Mouse (Mus musculus) ES-E14 (cell line): ENCODE measurements around the gene Cep131. TPM values are rescaled to one million over a fixed set of nuclear protein-coding genes. Genes with fewer than 3 reads are reported as not detected.
A peak's percentile ranks its signal among the peaks of the same experiment; 100 is the strongest.

Source experiments
- DNase-seq: peaks from one replicate; pipeline ENCODE4 v3.0.0-alpha.2; 2013; ENCODE audit warnings: low read depth, low spot score
- H3K27ac ChIP-seq: 2 replicates; pipeline ENCODE4 v1.5.1; 2012; ENCODE audit warnings: low read depth, mild to moderate bottlenecking, low read length, moderate library complexity, mixed read lengths; ENCODE audit not compliant: poor library complexity, insufficient read depth, severe bottlenecking
- H3K36me3 ChIP-seq: 2 replicates; pipeline ENCODE4 v1.6.1; 2012; ENCODE audit warnings: mild to moderate bottlenecking, low read length, moderate library complexity, mixed read lengths; ENCODE audit not compliant: control insufficient read depth, poor library complexity, insufficient read depth, severe bottlenecking
- H3K4me1 ChIP-seq, 2 experiments: fragments of 150-350 bp in 1 of 2; sonication (generic) in 1 of 2; 2 replicates each; pipeline ENCODE4 v1.6.1; 2012; ENCODE audit warnings: low read length in 2 of 2, mild to moderate bottlenecking in 1 of 2, mixed read lengths in 1 of 2; ENCODE audit not compliant: control insufficient read depth in 2 of 2, insufficient read depth in 2 of 2, poor library complexity in 1 of 2
- H3K4me3 ChIP-seq, 2 experiments: fragments of 150-350 bp in 1 of 2; sonication (generic) in 1 of 2; 2 replicates each; pipeline ENCODE4 v1.5.1; 2012; ENCODE audit warnings: low read length in 2 of 2, low read depth in 1 of 2, mild to moderate bottlenecking in 1 of 2, mixed read lengths in 1 of 2; ENCODE audit not compliant: insufficient read depth in 1 of 2, poor library complexity in 1 of 2, severe bottlenecking in 1 of 2
- H3K9ac ChIP-seq: 2 replicates; pipeline ENCODE4 v1.6.1; 2012; ENCODE audit warnings: low read depth, mild to moderate bottlenecking, low read length, mixed read lengths; ENCODE audit not compliant: poor library complexity, insufficient read depth, severe bottlenecking
- H3K9me3 ChIP-seq: fragments of 150-350 bp; sonication (generic); 2 replicates; pipeline ENCODE4 v1.6.1; 2012; ENCODE audit warnings: low read depth, mild to moderate bottlenecking, low read length; ENCODE audit not compliant: control insufficient read depth, insufficient read depth
- CHD2 ChIP-seq: IDR thresholded peaks from 2 replicates; pipeline ENCODE4 v1.6.1; 2014; ENCODE audit warnings: mild to moderate bottlenecking, low read depth, low read length, inconsistent platforms
- HCFC1 ChIP-seq: IDR thresholded peaks from 2 replicates; pipeline ENCODE4 v1.6.1; 2012; ENCODE audit warnings: low read length, inconsistent platforms, borderline replicate concordance; ENCODE audit not compliant: insufficient read depth
- MAFK ChIP-seq: IDR thresholded peaks from 2 replicates; pipeline ENCODE4 v1.6.1; 2014; ENCODE audit warnings: mild to moderate bottlenecking, low read depth, low read length, inconsistent platforms; ENCODE audit not compliant: insufficient read depth
- ZC3H11A ChIP-seq: IDR thresholded peaks from 2 replicates; pipeline ENCODE4 v1.6.1; 2012; ENCODE audit warnings: low read depth, mild to moderate bottlenecking, inconsistent platforms, low read length, borderline replicate concordance
- ZNF384 ChIP-seq: IDR thresholded peaks from 2 replicates; pipeline ENCODE4 v1.6.1; 2012; ENCODE audit warnings: low read depth, low read length, inconsistent platforms
- in situ Hi-C, 2 experiments: fragments of 600-800 bp; cut with MboI; formaldehyde crosslinking; loops; one replicate each; pipeline ENCODE4 v1.15.1; 2025; ENCODE audit warnings: low sequenced_read_pairs in 2 of 2, inconsistent platforms in 1 of 2; ENCODE audit not compliant: unreplicated experiment in 2 of 2
- total RNA-seq: library from RNA; depleted of rRNA; stranded (reverse); fragments of 300-350 nt; gene quantifications from 2 replicates; pipeline ENCODE4 v1.2.3, GENCODE M21; 2012

Cep131 gene
- total RNA-seq, 1 experiment = 24.0 TPM

DNA sequence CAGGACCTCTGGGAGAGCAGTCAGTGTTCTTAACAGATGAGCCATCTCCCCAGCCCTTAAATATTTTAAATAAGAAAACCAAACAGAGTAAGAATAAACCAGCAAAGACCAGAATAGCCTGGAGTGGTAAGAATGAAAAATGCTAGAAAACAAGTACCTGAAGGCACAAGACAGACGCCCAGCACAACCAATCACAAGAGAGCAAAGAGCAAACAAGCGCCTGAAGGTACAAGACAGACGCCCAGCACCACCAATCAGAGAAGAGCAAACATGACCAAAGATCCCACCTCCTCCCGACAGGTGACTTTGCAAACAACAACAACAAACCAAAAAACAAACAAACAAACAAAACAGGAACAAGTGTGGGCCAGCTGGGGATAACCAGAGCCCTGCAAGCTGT is 32.8 kb downstream of the Cep131 start:
- Histone ChIP-seq H3K9me3 (no peaks in the 10 kb centered on the region), H3K4me3 (no peak overlapping the region), H3K9ac (no peak overlapping the region), H3K27ac (no peak overlapping the region), H3K4me1 (peaks cover 0 to 4% of the 10 kb centered on the region in 2 experiments; a peak in 1 of 4 replicates), H3K36me3 (no peaks in the 10 kb centered on the region)
- in situ Hi-C loops = no loop called here
- no peak for TF ChIP-seq HCFC1
- TF ChIP-seq CHD2 = 0 out of 2 replicates have a peak, but pooled peaks have one; percentile 60
- DNase-seq = no peak

DNA sequence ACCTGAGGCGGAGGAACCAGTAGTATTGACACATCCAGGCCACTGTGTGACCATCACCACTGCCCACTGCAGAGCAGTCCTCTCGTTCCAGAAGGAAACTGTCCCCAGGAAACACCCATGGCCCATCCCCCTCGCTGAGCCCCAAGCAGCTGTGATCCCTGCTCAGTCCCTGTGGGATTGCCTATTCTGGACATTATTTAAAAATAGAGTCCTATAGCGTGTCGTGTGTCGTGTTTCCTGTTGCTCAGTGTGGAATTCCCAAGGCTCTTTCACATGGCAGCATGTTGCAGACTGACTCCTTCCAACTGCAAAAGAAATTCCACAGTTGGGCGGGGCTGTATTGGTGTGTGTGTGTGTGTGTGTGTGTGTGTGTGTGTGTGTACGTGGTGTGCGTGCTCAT is 34.4 kb downstream of the Cep131 start:
- TF ChIP-seq MAFK (no peak), ZC3H11A (no peak), ZNF384 (no peak), CHD2 (no peak), HCFC1 (no peak)
- Histone ChIP-seq H3K9ac (no peak overlapping the region), H3K4me1 (peaks cover 1 to 11% of the 10 kb centered on the region in 2 experiments; a peak in 2 of 4 replicates), H3K36me3 (no peaks in the 10 kb centered on the region), H3K27ac (no peak overlapping the region), H3K4me3 (no peak overlapping the region), H3K9me3 (no peaks in the 10 kb centered on the region)
- DNase-seq = no peak
- in situ Hi-C loops = no loop called here

DNA sequence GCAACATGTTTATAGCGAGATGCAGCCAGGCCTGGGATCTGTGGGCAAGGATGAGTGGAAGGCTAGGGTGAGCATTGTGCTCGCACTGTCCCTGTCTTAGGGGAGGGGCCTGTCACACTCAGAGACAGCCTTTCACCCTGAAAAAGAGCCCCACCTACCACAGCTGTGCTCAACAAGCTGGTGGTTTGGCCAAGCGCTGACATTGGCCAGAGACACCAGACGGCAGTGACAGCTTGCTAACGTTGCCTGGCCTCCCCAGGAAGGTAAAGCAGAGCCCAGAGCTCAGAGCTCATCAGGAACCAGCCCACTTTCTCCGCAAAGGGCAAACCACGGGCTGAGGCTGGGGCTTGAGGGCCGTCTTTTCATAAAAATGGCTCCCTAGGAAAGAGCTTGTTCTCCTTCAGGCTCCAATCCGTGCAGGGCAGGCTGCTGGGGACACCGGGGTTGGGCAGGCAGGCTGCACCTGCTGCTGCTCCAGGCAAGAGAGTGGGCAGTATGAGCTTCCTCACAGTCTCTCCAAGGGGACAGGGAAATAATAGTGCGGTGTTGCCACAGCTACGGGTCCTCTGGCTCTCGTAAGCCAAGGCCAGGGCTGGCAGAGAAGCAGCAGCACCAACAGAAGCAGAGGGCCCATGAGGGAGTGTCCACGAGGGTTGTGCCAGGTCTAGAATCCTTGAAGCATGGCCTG is 35.4 kb downstream of the Cep131 start:
- in situ Hi-C loops = no loop called here
- Histone ChIP-seq H3K4me1 (peaks cover 1 to 13% of the 10 kb centered on the region in 2 experiments; a peak in 2 of 4 replicates), H3K9ac (no peak overlapping the region)

DNA sequence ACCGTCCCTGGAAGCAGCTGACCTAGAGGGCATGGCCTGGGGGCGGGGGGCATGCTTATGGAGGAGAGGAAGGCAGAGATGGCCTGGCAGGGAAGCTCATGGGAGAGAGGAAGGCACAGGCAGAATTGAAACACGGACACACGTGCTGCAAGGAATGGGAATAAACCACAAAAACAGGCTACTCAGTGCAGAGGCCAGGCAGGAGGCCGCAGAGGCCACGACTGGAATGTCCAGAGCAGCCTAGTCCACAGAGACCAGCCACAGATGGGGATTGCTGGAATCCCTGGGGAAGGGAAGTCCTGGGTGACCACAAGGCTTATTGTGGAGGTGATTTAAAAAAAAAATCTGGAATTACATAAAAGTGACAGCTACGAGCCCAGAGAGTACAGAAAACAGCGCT is 37.6 kb downstream of the Cep131 start:
- H3K9ac ChIP-seq = no peak overlapping the region
- no peak for DNase-seq
- H3K4me1 ChIP-seq = peaks cover 1 to 13% of the 10 kb centered on the region in 2 experiments; a peak in 2 of 4 replicates
- H3K9me3 ChIP-seq = no peaks in the 10 kb centered on the region
- in situ Hi-C loops = no loop called here
- no peak overlapping the region for H3K27ac ChIP-seq
- H3K4me3 ChIP-seq = no peak overlapping the region
- no peaks in the 10 kb centered on the region for H3K36me3 ChIP-seq
- TF ChIP-seq MAFK (no peak), HCFC1 (no peak), CHD2 (no peak), ZNF384 (no peak), ZC3H11A (no peak)

More for the DNA sequence above, 35.4 kb downstream of the Cep131 start:
- no peak for TF ChIP-seq ZC3H11A
- no peak for TF ChIP-seq MAFK
- TF ChIP-seq CHD2 = no peak
- TF ChIP-seq ZNF384 = no peak
- TF ChIP-seq HCFC1 = no peak
- DNase-seq = no peak
- Histone ChIP-seq H3K27ac (no peak overlapping the region), H3K4me3 (no peak overlapping the region), H3K36me3 (no peaks in the 10 kb centered on the region), H3K9me3 (no peaks in the 10 kb centered on the region)
